Mouse (Mus musculus): Measurements from ENCODE around the gene Rad9a.
"Not testable (repeated sequence)": the region's sequence is repeated elsewhere in the genome, so short reads cannot be mapped to it uniquely, and the experiment has no call there.

The Rad9a gene

DNA sequence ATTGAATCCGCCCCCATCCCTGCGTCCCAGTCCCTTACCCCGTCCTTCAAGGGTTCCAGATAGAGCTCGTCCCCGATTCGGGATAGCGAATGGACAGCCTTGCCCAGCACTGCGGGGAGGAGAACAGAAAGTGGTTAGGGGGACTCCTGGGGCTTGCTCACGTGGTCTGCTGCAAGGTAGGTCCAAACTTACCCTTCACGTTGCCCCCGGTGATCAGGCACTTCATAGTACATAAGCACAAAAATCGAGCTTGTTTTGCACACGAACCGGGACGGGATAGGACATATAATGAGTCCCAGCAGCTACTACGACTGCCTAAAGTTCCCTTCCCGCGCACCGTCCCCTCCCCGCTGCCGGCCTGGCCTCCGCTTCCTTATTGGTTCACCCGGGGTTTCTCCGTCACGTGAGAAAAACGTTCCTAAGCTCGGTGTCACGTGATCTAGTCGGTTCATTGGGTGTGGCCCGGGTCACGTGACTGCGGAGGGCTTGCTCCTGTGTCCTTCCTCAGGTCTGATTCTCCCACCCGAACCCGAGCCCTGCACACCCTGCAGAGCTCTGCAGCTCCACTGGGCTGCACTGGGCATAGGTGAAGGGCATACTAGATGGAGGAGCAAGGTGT, at the start of gene Rad9a:
Gene Rad9a (minus strand): TSS at position 372 of the 619 bp plus-strand sequence.
- DNase-seq: peak; percentile 98 to 99

DNA sequence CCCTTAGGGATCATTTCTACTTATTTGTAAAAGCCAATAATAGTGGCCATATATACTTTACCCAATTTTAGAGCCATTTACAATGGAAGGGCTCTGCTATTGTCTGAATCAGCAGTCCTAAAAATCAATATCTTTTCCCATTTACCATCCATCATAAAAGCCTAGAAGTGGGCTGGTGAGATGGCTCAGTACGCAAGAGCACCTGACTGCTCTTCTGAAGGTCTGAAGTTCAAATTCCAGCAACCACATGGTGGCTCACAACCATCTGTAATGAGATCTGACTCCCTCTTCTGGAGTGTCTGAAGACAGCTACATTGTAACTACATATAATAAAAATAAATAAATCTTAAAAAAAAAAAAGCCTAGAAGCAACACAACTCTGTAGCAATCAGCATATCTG, 47.2 kb upstream of the Rad9a start:
- DNase-seq: not testable (repeated sequence)

DNA sequence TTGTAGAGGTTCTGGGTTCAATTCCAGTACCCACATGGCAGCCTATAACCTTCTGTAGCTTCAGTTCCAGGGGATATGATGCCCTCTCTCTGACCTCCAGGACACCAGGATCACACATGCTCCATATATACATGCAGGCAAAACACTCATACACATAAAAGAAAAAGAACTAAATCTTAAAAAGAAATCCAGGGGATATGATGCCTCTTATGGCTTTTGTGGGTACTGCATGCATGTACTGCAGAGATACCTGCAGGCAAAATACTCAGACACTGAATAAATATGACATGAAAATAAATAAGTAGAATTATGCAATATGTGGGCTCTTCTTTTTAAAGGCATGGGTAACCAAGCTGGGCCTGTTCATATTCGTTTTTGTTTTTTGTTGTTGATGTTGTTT, 45.5 kb upstream of the Rad9a start:
- DNase-seq: no peak

DNA sequence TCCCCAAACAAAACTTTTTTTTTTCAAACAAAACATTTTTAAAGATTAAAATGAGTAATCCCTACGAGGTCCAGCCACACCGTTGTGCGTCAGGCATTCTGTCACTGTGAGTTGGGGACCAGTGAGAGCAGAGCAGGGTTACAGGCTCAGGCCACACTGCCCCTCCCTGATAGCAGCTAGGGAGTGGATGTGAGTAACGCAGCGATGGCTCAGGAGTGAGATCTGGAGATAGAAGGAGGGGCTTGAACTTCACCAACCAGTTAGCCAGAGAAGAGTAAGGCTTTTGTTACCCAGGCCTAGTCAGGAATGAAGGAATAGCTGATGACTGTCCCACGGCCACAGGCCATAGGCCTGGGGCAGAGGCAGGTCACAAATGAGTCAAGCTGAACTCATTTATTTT, 43.3 kb upstream of the Rad9a start:
- DNase-seq: no peak

DNA sequence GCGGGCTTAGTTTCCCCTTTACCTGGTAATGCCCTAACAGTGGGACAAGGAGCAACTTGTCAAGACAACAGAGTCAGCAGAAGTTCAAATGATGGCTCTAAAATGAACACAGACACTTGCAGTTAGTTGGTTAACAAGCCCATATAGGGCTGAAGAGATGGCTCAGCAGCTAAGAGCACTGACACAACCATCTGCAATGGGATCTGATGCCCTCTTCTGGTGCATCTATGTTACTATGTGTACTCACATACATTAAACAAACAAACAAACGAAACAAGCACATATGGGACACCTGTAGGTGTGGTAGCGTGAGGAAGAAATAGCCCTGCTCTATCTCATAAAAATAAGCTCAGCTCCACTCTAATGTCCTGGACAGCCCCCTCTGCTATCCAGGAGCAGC, 41.0 kb upstream of the Rad9a start:
- DNase-seq: no peak

DNA sequence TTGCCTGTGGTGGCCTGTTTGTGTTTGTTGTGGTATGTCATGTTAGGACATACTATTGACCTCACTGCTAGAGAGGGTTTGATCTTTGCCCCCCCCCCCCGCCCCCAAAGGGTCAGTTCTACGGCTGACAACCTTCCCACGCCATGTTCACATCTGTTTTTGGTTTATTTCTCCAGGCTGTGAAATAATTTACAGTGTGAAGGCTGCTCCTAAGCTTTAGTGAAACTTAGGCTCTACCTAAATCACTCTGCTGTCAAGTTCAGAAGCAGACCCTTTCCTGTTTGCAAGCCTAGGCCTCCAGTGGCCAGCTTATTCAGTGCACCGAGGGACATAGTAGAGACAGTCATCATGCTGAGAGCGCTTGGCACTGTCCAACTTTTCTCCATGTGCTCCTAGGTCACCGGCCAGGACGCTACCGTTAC, 38.8 kb upstream of the Rad9a start:
- DNase-seq: no peak

DNA sequence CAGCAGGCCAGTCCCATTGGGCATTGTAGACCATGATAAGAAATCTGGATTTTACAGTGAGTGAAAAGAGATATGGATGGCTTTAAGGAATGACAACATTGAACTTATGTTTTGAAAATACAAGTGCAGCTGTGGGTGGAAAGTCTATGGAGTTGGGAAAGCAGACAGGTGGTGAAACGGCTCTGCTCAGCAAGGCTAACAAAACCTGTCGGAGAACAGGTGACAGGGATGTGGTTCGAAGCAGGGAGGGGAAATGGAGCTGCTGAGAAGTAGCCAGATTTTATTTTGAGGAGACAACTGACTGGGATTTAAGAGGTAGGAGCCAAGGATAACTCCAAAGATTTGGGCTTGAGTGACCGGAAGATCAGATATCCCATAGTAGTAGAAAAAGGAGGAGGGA, 33.1 kb upstream of the Rad9a start:
- DNase-seq: no peak

DNA sequence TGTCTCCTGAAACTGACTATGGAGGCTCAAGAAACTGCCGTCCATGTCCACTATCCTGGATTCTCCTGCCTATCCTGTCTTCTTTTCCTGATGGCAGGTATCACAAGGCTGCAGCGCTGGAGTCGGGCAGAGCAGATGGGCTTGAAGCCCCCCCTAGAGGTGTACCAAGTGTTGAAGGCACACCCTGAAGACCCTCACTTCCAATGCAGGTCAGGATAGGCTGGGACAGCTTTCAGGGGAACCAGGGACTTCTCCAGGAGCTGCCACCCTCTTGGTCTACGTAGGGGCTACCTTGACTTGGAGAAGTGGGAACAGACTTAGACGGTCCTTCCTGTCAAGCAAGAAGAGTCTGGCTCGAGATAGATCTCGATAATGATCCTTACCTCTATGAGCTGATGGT, 31.2 kb upstream of the Rad9a start:
- DNase-seq: no peak

DNA sequence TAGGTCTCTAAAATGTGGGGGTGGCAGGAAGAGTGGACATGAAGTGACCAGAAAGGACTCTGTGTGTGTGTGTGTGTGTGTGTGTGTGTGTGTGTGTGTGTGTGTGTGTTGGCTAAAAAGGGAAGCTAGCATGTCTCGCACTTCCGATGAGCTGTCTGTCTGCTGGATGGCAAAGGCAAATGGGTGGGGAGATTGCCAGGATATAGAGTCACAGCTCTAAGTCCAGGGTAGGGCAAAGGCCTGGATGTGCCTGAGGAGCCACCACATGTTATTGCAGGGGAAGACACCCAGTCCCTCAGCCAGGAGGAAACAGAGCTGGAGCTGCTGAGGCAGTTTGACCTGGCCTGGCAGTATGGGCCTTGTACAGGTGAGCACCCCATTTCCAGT, 30.7 kb upstream of the Rad9a start:
- DNase-seq: peak; percentile 69 to 76

DNA sequence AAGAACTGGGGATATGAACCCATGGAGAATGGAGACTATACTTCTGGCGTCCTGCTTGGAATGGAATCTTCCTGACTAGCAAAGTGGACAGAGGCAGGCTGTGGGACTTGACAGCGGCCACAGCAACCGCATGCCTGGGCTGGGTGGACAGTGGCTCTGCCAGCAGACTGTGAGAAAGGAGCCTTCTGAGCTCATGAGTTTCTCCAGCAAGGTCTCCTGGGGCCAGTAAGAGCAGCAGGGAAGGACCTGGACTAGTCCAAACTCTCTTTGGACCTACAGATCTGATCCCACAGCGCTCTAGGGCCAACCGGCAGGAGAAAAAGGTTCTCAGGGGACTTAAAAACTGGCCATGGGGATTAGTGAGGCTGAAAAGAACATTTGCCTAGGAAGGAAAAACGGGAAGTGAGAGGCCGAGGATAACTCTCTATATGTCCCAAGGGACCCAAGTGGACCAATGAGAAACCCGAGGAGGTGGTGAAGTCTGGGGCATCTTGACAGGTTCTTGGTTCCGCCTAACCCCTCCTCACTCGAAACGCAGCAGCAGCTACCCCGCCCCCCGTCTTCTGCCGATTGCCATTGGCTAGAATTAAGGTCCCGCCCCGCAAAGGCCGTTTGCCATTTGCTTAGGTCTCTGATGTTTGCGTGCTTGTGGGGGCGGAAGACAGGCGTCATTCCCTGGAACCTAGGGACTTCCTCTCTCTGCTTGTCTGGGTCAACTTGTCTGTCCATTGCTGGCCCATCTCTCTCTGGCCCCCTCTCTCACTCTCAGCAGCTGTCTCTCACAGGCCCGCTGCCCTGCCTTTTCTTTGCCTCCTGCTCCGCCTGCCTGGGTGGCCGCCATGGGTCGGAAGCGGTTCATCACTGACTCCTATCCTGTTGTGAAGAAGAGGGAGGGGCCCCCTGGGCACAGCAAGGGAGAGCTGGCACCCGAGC, 30.1 kb upstream of the Rad9a start, which contains the start of gene Pold4:
Gene Pold4 (plus strand): TSS at position 647 of the 933 bp plus-strand sequence.
- peak; percentile 99 for DNase-seq

DNA sequence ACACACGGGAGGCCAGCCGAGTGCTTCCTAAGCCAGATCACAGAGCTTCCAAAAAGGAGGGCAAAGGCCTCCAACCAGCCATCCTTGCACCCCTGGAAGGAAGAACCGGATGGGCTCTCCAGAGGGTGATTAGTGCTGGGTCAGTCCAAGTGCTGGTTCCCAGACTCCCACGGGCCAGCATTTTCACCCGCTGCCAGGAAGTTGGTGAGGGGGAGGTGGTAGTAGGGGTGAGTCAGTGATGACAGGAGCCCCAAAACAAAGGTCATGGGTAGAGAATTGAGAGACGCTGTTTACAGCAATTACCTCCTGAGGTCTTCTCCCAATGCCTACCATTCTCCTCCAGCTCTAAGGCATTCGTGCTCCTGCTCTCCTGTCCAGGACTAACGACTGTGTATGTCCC, 29.0 kb upstream of the Rad9a start:
- DNase-seq: peak in 1 of 2 experiments; percentile 33

DNA sequence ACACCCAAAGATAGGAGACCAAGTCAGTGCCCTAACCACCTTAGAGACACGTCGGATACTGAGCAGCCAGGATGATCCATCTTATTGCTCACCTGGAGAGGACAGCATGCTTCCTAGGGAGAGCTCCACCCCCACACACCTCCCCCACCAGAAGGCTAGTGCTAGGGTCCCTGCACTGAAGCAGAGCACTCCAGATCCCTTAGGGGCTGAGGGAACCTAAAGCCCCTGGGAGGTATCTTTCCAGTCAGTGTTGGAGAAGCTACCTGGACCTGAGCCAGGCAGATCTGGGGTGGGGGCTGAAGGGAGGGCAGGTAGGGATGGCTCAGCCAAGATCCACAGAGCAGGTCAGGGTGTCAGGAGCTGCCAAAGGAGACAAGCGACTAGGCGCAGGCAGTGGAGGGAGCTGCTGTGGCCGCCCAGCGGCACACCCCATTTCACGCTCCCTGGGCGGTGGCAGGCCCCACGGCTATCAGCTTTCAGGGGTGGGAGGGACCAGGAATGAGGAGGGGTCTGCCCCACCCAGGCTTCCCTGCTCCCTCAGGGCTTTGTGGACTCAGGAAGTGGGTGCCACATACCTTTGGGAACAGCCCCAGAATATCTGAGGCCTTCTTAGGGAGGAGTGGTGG, 28.1 kb upstream of the Rad9a start:
- peak in 1 of 2 experiments; percentile 35 for DNase-seq

DNA sequence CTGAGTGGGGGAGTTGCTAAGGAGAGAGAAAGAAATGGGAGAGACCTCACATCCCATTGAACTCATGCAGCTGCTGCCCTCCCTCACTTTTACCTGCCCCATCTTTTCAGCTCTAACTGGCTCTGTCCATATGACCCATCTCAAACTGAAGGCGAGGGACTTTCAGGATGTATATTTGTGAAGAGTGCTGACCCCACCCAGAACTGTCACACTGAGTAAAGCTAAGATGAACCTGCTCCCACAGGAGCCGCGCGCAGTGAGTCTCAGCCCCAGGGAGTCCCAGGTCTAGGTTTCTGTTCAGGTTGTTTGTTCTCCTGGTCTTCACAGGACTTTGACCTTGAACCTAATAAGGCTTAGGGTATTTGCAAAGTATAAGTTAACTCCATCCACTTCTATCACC, 27.4 kb upstream of the Rad9a start:
- DNase-seq: no peak

DNA sequence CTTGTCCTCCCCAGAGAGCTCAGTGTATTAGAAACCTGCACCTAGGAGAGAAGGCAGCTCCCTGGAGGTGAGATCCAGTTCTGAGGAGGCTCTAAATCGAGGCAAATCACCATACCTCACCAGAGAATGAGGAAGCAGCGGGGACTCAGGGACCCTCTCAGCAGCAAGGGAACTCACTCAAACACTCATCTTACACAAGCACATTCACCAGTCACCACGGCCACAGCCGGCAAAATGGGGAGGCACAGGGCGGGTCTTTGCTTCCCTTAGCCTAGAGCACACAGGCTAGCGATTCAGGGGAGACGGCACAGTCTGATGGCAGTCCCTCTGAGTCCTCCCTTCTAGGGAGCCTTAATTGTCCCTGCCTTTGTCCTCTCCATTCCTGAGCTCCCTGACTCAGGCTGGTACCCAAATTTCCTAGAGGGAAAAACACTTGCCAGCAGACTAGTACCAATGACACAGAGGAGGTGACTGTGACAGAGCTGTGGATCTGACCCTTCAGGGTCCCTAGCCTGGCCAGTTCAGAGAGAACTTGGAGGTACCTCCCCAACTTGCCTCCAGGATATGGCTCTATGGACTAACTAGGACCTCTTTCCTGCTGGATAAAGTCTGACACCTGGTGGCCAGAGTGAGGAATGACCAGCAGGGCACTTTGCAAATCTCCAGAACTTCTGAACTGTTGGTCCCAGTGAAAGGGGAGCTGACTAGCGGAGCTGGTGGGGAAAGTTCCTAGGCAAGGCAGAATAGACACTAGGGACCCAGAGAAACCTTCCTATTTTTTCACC, 26.6 kb upstream of the Rad9a start:
- peak; percentile 79 to 82 for DNase-seq

DNA sequence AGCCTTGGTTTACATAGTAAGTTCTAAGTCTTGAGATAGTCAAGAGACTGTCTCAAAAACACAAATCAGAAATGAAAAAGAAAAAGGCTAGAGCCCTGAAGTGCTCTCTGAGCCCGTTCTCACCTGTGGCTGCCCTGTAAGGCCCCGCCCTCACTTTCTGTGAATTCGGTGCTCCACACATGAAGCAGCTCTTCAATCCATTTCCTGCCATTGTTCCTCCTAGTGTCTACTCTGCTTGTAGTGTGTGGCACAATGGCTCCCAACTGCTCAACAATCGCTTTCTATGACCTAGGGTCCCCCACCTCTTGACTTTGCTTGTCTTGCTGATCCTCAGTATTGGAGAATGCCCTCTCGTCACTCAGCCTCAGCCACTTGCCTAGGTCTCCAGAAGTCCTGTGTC, 26.0 kb upstream of the Rad9a start:
- no peak for DNase-seq

DNA sequence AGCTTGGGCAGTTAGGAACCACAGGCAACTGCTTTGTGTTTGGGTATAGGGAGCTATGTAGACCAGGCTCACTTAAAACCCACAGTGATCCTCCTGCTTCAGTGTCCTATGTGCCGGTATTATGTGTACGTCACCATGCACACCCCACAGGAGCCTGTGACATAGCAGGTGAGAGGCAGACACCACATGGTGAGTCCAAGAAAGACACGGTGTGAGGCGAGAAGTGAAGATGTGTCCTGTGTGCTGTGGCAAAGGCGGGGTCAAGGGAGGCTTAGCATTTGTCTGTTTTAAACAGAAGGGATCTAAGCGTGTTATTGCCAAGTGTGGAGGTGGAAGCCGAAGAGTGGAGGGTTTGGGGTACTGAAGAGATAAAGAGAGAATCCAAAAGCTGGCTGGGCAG, 25.3 kb upstream of the Rad9a start:
- DNase-seq: no peak

DNA sequence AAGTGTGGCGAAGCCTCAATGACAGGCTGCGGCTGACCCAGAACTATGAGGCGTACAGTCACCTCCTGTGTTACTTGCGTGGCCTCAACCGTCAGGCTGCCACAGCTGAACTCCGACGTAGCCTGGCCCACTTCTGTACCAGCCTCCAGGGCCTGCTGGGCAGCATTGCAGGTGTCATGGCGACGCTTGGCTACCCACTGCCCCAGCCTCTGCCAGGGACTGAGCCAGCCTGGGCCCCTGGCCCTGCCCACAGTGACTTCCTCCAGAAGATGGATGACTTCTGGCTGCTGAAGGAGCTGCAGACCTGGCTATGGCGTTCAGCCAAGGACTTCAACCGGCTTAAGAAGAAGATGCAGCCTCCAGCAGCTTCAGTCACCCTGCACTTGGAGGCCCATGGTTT, 20.7 kb upstream of the Rad9a start:
- DNase-seq: peak in 1 of 2 experiments; percentile 50

DNA sequence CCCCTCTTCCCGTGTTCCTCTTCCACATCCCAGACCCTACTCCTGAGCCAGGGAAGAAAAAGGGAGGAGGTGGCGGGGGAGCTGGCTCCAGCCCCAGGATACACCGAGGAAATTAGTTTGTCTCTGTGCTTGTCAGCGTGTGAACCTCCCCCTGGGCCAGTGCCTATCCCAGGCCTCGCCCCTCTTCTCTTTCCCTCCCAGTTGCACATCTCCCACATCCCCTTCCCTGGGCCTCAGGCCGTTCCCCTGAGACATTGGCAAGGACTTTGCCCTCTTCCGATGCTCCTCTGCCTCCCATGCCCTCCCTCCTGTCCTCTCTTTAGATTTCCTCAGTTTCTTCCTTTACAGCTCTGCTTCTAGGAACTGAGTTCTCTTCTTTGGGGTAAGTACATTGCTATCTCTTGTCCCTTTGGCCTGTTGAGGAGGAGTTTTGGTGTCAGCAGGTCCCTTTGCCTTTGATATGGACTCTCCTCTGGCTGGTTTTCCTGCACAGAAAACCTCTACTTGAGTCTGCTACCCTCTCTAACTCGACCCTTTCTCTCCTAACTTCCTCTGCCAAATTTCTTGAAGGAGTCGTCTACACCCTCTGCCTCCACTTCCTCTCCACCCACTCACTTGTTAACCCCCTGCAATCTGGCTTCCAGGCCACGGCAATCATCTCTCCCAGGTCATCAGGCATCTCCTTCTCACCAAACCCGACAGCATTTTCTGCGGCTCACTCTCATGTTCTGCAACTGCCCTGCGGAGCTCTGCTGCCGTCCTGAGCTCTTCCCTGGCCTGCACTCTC, 19.7 kb upstream of the Rad9a start:
- peak; percentile 58 to 62 for DNase-seq

DNA sequence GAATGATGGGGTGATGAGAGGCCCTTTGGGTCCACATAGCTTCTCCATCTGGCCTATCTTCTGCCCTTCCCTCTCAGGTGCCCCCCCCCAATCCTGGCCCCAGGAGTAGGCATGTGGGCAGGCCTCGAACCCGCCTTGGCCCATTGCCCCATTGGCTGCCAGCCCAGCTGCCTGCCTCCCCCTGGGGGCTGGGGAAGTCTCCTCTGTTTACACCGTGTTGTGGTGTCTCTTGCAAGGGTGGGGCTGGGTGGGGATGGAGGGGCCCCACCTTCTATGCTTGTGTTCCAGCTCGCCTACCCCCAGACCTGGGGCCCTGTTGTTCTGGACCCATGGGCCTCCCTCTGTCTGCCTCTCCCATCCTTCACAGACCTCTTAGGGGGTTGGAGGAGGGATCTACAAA, 19.0 kb upstream of the Rad9a start:
- peak in 1 of 2 experiments; percentile 60 for DNase-seq

DNA sequence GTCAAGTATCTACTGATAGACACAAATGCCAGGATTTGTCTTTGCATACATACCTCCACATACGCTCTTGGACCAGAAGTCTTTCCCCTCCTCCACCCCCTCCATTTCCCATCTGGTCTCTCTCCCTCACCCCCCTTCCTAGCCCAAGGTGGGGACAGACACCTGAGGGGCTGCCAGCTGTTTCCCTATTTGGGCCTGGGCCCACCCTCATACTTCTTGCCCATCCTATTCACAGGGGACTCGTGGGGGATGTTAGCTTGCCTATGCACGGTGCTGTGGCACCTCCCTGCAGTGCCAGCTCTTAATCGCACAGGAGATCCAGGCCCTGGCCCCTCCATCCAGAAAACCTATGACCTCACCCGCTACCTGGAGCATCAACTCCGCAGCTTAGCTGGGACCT, 18.5 kb upstream of the Rad9a start:
- no peak for DNase-seq

DNA sequence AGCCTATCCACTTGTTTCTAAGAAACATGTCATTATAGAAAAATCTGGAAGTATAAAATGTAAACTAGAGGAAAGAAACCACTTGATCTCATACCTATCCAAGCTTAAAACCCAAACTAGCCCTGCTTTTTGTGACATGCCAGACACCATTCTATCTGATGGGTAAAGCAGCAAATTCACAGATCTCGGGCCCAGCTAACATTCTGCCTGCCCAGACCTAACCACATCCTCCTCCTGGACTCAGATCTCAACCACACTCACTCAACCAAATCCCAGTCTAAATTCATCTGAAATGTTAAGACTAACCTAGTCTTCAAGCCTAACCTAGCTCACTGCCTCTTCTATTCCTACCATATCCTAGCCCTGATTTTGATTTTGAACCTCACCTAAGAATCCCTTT, 17.3 kb upstream of the Rad9a start:
- no peak for DNase-seq

DNA sequence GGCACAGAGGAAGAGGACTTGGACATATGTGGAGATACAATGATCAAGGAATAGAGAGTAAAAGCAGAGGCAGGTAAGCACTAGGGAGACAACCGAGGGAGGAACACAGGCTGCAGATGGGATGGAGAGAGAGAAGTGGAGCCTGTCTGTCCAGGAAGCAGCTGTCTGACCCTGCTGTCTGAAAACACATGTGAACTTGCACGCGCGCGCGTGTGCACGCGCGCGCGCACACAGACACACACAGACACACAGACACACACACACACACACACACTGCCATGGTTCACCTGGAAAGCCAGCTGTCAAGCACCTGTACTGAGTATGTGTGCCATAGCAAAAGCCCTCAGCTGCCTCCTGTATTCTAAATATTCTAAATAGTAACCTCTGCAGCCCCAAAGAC, 16.8 kb upstream of the Rad9a start:
- DNase-seq: no peak

Data from lung, adult 18-20 months (tissue).